Mouse (Mus musculus): ENCODE measurements around the gene D8Ertd738e.

The D8Ertd738e gene

GRCm38 (mm10) chr8:84202938-84203917 is 46.3 kb downstream of the D8Ertd738e start:
- no peak for DNase-seq (ENCODE audit: low read depth, low spot score)

DNA sequence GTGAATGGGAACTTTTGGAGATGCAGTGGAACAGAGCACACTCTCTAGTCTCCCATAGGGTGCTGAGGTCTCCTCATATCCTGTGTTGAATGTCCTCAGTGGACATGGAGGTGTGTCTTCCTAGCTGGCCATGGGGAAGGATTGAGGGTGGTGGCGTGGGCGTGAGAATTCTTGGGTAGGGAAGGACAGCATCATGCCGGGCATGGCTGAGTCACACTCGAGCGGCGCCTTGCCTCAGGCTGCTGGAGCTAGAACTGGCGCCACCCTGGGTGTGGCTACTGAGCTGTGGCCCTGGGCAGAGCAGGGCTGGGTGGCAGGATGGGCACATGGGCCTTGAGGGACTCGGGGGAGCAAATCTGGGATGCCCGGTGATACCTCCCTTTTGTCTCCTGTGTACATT is 47.1 kb downstream of the D8Ertd738e start:
- no peak for DNase-seq (ENCODE audit: low read depth, low spot score)

- no peak for DNase-seq (ENCODE audit: low read depth, low spot score)
Measured at GRCm38 (mm10) chr8:84201545-84202245, 47.8 kb downstream of the D8Ertd738e start.

- no peak for DNase-seq (ENCODE audit: low read depth, low spot score)
Measured at GRCm38 (mm10) chr8:84200652-84201544, 48.6 kb downstream of the D8Ertd738e start.

GRCm38 (mm10) chr8:84200126-84200555 is 49.4 kb downstream of the D8Ertd738e start:
- no peak for DNase-seq (ENCODE audit: low read depth, low spot score)

- DNase-seq (ENCODE audit: low read depth, low spot score) = no peak
Measured at GRCm38 (mm10) chr8:84199348-84200125, 50.0 kb downstream of the D8Ertd738e start.

- no peak for DNase-seq (ENCODE audit: low read depth, low spot score)
Measured at GRCm38 (mm10) chr8:84198871-84199270, 50.6 kb downstream of the D8Ertd738e start.

DNA sequence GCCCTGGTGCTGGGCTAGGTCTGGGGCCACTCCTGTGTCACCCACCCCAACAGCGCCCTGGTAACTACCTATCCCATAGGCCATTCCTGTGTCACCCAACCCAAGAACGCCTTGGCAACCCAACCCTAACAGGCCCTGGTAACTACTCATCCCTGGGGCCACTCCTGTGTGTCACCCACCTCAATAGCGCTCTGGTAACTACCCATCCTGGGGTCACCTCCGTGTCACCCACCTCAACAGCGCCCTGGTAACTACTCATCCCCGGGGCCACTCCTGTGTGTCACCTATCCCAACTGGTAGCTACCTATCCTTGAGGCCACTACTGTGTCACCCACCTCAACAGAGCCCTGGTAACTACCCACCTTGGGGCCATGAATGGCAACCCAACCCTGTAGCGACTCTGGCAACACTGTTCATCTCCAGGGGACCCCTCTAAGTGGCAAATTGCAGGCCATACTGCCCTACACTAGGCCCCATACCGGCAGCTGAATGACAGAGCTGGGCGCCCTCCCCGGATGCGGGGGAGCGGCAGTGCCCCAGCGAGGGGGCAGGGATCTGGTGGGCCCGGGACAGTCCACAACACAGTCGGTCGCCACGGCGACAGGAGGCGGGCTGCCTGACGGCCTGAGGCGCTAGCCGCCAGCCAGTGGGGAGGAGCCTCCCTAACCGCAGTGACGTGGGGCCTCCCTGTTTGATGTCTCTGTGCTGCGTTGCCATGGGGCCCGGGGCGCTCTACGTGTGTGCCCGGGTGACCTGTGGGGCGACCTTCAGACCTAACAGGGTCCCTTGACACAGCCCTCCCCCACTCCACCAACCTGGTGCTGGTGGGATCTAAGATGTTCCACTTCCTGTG is 51.4 kb downstream of the D8Ertd738e start:
- DNase-seq (ENCODE audit: low read depth, low spot score) = peak; percentile 91

DNA sequence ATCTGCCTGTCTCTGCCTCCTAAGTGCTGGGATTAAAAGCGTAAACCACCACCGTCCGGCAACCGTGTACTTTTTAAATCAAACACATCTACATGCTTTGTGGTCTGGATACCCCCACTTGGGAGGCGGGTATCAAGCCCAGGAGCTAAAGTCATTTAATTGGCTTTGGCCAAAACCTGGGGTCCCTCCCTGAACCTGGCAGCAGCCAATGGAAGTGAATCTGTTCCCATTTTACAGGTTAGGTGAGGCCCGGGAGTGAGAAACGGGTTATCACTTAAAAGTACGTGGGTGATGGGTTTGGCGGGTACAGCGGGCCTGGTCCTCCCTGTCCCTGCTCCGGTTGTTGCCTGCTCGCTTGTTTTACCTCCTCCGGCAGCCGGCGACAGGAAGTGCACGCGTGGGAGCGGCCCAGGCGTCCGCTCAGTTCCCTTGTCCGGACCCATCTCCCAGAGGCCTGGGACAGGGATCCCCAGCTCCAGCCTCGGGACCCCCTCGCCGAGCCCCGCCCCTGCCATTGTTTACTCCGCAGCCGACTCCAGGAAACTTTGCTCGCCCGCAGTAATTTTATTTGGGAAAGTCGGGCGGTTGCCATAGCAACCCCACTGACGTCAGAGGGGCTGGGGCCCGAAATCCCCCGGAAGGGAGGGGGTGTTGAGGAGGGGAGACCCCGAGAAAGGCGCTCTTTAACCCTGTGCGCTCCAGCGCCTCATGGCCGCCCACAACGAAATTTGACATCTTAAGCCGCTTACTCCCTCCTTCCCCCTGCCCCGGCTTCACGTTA is 52.2 kb downstream of the D8Ertd738e start:
- DNase-seq (ENCODE audit: low read depth, low spot score) = peak; percentile 39

Measured in A20 (cell line).